Mouse (Mus musculus): ENCODE measurements around the gene Gm136.

Gene Gm136

GRCm38 (mm10) chr4:34708127-34708526, 47.9 kb downstream of the Gm136 start:
- no peak for DNase-seq

- DNase-seq, result no peak
These were observed 48.8 kb downstream of the Gm136 start for GRCm38 (mm10) chr4:34707248-34707647.

- no peak for DNase-seq
These were observed 53.0 kb downstream of the Gm136 start for GRCm38 (mm10) chr4:34703029-34703428.

- no peak for DNase-seq
These were observed 53.8 kb downstream of the Gm136 start for GRCm38 (mm10) chr4:34702231-34702630.

GRCm38 (mm10) chr4:34701528-34701927, 54.5 kb downstream of the Gm136 start:
- peak; percentile 52 for DNase-seq
